Mouse (Mus musculus) erythroblast, embryonic 14.5 days (primary cell): ENCODE results near the gene Dsel.

ENCODE experiments used
- GATA1 ChIP-seq: IDR thresholded peaks from 2 replicates; pipeline ENCODE4 v1.6.1; 2012; ENCODE audit warnings: low read length, inconsistent platforms, mixed read lengths
- TAL1 ChIP-seq: IDR thresholded peaks from 3 replicates; pipeline ENCODE4 v1.6.1; 2012; ENCODE audit warnings: low read length, inconsistent platforms, mixed read lengths

GRCm38 (mm10) chr1:111875784-111876183, 11.1 kb upstream of the Dsel start:
- TF ChIP-seq GATA1 (no peak), TAL1 (no peak)
